Mouse (Mus musculus): ENCODE results near the gene Slf2. TPM values are rescaled to one million over a fixed set of nuclear protein-coding genes. Genes with fewer than 3 reads are reported as not detected.

Gene Slf2
- 23.8 and 30.8 TPM in 2 replicates for total RNA-seq (2021)
- long read RNA-seq, full-length matches to known transcripts, result 1 of 4 reads
- long read RNA-seq, partial matches to known transcripts, result 1 of 4 reads
- long read RNA-seq, other reads (novel, unspliced or antisense), result 2 of 4 reads

- DNase-seq, result peak; percentile 97
These were observed at the start of gene Slf2 for GRCm38 (mm10) chr19:44930744-44931453. Gene Slf2, plus strand, starts transcription at chr19:44931151.

DNA sequence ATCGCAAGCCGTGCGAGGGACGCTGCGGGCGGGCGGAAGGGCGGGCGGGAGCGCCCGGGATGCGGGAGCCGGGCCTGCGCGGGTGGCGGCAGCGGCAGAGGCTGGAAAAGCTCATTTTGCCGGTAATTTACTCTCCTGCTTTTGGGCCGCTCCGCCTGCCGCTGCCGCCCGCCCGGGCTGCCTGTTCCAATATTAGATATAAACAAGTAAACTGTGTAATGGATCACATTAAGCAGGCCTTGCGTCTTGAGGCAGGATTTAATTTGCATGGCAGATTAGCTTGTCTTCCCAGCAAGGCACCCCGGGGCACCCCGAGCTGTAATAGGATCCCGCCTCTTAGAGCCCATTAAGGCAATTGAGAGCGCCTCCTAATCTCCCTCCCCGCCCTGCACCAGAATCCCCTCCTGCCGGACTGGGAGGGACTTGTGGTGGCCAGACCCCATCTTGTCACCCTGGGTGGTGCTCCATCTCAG lies 48.4 kb upstream of the Slf2 start:
- peak; percentile 12 for DNase-seq

DNA sequence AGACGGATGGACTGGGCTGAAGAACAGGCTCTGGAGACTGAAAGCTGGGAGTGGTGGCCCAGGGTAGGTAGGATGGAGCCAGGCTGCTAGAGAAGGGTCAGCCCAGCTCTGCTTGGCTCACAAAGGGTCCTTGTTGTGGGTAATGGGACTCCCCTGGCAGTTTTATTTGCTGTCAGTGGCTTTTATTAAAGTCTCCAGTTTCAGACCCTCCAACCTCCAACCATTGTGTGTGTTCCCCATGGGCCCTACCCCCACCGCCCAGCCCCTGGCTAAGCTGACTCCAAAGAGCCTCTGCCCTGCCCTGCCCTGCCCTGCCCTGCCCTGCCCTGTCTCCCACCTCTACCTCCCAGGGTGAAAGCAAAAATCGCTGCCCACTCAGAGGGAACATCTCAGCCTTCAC lies 46.6 kb upstream of the Slf2 start:
- DNase-seq, result no peak

GRCm38 (mm10) chr19:44886475-44886874 lies 44.5 kb upstream of the Slf2 start:
- DNase-seq, result no peak

DNA sequence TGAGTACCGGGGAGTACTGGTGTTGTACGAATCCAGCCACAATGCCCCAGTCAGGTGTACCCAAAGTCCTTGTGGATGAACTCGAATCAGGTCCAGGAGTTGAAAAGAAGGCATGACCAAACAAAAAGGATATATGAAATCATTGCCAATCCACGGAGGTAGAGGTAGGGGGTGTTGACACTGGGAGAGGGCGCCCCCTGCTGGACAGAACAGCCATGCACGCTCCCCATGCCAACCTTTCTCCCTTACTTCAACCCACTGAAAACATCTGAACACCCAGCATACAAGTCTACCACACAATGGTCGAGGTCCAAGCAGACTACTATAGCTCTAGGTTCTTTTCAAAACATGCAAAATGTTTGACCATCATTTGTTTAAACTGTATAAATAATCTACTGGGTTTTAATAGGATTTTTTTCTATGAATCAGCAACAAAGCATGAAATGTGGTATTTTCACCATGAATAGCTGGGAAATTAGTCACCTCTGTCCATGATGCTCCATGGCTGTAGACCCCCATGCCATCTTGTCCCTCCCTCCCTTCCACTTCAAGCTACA lies 43.2 kb upstream of the Slf2 start:
- peak; percentile 79 for DNase-seq

DNA sequence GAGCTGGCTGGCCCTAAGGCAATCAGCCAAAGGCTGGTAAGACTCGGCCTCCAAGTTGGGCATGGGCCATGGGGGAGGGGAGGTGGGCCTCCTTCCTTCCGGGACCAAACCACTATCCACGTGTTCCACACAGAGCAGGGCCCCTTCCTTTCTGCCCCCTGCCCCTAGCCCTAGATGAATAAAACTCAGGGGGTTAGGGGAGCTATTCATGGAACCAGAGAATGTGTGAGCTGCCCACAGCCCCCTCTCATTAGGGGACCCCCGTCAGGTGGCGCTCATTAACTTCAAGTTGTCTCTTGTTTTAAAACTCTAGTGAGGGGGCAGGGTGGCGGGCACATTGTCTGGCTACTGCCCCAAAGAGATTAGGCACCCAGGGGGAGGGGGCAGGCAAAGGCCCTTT lies 41.4 kb upstream of the Slf2 start:
- no peak for DNase-seq

DNA sequence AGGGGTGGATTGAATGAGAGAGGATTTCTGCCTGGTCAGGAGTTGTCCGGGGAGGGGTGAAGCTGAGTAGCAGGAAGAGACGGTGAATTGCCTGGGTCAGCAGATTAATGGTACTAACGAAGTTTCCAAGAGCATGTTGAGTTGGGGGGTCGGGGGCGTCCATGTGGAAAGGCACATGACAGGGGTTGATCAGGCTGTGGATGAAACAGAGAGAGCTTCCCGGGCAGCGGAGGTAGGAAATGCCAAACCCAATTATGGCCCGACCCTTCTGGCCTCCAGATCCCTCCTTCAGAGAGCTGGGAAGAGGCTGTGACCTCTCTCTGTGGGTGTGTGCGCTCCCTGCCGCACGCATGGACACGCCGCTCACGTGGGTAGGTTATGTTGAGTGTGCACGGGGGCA lies 39.5 kb upstream of the Slf2 start:
- no peak for DNase-seq

- DNase-seq, result no peak
These were observed 37.6 kb upstream of the Slf2 start for GRCm38 (mm10) chr19:44893231-44893871.

DNA sequence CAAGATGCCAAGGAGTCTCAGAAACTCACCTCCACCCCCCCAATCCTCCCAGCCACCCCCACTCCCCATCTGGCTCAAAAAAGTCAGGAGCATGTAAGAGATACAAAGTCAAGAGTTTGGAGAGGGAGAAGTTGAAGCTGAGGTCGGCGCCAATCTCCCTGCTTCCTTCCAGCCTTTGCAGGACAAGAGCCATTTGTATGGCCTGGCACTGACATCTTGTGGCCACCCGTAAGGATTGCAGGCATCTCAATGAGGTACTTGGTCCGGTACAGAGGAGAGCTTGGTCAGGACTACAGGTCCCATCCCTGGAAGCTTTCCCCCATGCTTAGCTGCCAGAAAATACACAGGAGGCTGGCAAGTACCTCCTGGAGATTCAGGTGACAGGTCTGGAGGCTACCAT lies 35.7 kb upstream of the Slf2 start:
- DNase-seq, result peak; percentile 62

GRCm38 (mm10) chr19:44896450-44896849 lies 34.5 kb upstream of the Slf2 start:
- no peak for DNase-seq

GRCm38 (mm10) chr19:44897521-44897920 lies 33.4 kb upstream of the Slf2 start:
- DNase-seq, result peak; percentile 10

DNA sequence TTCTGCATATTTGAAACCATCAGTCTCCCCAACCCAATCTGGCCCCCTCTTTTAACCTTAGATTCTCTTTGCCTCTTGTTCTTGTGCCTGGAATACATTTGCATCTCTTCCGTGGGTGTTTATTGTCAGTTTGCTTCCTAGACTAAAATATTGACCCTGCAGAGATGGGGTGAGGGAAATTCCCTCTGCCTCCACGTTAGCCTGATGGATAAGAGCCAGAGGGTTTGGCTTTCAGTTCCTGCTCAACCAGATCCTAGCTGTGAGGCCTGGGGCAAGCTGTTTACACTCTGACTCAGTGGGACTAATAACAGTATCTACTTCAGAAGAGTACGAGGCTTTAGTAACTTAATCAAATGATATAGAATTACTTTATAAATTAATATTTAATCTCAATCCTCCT lies 32.3 kb upstream of the Slf2 start:
- no peak for DNase-seq

- no peak for DNase-seq
These were observed 31.7 kb upstream of the Slf2 start for GRCm38 (mm10) chr19:44899104-44899793.

DNA sequence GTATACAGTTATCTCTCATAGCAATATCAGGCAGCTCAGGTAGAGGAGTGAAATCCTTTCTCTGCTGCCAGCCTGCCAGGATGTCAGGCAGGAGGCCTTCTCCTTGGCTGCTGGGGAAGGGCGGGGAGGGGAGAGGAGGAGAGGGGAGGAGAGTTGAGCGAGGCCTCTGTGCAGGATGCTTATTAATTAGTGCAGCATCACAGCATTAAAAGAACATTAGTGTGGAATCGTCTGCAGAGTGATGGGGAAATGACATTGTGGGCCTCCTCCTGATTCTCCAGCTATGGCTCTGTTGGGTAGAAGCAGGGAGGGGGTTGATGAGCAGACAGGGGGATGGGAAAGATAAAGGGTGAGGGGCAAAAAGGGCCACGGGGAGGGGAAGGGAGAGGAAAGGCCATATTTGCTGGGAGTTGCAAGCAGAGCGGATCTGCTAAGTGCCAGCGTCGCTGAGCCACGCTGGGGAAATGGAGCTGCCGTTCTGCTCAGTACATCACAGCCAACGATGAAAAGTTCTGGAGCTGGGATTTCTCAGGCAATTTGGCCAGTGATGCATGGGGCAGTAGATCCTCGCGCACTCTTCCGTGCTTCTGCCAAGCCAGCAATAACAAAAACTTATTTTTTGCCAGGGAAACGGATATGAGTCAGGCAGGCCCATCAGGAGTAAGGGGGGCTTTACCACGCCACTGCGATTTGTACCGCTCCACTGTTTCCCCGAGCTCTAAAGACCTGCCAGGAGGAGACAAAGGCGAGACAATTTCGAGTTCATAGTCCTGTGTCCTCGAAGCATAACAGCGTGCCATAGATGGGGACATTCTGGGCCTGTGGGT lies 30.8 kb upstream of the Slf2 start:
- DNase-seq, result no peak

- DNase-seq, result no peak
These were observed 29.9 kb upstream of the Slf2 start for GRCm38 (mm10) chr19:44901047-44901446.

- DNase-seq, result peak; percentile 13
These were observed 28.6 kb upstream of the Slf2 start for GRCm38 (mm10) chr19:44902324-44902723.

- DNase-seq, result no peak
These were observed 27.5 kb upstream of the Slf2 start for GRCm38 (mm10) chr19:44903343-44904000.

DNA sequence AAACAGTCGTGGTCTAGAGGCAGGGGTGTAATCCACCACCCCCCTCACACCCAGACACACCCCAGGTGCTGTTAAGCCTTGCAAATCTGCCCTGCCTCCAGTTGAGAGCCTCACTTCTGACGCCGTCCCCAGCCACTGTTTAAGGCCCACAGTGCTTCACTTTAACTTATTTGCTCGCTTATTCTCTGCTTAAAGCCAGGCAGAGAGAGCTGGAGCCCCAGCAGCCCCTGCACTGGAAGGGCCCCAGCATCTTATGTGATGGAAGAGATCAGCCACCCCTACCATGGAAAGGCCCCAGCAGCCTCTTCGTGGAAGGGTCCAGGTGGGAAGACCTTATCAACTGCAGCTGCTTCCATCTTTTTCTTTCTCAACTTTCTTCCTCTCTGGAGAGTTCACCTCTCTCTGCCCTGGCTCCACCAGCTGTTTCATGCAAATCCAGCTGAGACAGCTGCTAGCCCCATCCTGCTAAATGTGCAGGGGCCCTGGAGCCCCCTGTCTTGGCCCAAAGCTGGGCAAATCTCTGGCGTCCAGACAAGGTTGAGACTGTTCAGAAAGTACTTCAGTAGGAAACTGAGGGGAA lies 26.7 kb upstream of the Slf2 start:
- DNase-seq, result no peak

- no peak for DNase-seq
These were observed 25.6 kb upstream of the Slf2 start for GRCm38 (mm10) chr19:44905316-44905715.

- DNase-seq, result no peak
These were observed 22.9 kb upstream of the Slf2 start for GRCm38 (mm10) chr19:44907851-44908690.
